Mouse (Mus musculus) urinary bladder, adult 18-20 months (tissue): ENCODE measurements at regions not wholly inside any gene's neighbourhood (a gene's known extent, or its start where the extent isn't known, plus 50 kb on each side); places are given as distances from the start of the nearest gene placed in this dataset.

ENCODE experiments used
- DNase-seq, 2 experiments: peaks; one replicate each; pipeline ENCODE4 v3.0.0; 2022; ENCODE audit warnings: low spot score in 2 of 2, mixed read lengths in 2 of 2

DNA sequence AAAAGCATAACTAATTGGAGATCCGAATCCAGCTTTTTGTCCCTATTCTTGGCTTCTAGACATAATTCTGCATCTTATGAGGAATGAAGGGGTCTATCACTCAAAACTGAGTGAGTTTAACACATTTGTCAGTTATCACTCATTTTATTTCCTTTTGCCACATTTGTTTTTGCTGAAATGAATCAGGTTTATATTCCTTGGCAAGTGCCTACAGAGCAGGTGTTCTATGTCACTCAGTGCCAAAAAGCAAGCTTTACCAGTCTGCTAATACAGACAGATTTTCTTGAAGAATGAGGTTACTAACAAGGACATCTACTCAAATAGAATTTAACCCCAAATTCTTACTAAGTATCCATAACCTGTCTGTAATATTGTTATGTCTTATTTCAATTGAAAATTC lies 751.4 kb downstream of the Hace1 start:
- no peak for DNase-seq

DNA sequence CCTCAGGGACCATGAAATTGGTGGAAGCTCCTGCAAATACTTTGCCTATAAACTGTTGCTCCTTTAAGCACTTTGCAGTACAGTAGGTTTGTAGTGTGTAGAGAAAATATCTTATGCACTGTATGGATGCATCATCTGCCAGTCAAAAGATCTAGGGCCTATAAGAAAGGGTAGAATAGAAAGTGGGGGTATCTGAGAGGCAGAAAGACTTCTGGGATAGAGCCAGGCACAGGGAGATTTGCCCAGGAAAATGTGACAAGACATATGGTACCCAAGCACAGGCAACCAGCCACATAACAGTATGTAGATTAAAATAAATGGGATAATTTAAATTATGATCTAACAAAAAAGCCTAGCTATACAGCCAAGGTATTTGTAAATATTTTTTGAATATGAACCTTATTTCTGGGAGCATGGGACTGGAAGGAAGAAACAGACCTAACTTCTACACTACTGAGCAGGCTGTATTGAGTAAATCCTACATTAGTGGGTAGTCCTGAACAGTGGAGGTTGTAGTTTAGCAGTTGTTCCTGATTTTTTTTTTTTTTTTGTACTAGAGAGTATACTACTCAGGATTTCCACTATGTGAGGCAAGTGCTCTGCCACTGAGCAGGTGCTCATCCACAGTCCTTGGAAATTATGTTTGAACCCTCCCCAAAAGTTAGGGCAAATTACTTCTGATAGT lies 754.1 kb downstream of the Hace1 start:
- DNase-seq = no peak

DNA sequence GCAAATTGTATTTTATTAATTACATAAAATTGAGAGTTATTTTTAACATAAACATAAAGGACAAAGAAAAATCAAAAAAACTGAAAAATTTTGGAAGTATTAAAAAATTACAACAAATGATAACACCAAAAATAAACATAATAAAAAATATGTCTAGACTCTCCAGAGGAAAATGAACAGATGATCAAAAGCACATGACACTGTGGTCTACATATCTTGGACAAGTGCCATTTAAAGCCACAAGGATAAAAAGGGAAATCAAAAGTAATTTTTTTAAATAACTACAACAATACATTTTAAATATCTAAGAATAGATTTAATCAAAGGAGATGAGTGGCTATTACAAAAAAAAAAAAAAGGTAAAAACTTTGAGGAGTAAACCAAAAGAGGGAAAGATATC lies 755.6 kb downstream of the Hace1 start:
- DNase-seq = no peak

DNA sequence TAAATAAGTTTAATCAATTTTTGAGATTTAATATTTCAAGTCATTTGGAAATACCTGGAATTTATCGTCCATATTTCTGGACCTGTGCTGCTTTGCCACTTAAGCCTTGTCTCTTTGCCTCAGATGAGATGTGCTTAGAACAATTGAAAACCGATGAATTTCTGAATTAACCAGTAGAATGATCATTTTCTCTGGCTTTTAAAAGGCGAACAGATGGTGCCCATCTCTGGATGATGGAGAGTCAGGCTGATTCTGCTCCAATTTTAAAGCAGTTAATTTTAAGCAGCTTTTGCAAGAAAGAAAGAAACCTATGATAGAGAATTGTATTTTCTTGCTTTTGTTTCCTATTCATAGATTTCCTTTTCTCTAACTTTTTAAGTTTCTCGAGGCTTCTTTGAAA lies 767.7 kb downstream of the Hace1 start:
- DNase-seq = no peak

DNA sequence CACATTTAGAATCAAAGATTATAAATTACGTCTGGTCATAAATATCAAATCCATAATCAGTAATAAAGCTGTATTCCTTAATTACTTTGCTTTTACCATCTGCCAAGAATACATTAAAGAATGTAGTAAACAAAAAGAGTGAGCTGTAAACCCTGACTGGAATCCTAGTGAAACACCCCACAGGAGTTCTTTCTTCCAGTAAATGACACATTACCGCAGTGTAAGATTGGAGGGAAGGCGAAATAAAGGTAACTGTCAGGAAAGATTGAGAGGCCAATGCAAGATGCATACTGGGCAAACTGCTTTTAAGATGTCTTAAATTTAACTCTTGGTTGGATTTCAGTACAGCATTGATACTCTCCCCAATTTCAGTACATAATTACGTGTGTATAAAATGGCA lies 772.0 kb downstream of the Hace1 start:
- DNase-seq = no peak

DNA sequence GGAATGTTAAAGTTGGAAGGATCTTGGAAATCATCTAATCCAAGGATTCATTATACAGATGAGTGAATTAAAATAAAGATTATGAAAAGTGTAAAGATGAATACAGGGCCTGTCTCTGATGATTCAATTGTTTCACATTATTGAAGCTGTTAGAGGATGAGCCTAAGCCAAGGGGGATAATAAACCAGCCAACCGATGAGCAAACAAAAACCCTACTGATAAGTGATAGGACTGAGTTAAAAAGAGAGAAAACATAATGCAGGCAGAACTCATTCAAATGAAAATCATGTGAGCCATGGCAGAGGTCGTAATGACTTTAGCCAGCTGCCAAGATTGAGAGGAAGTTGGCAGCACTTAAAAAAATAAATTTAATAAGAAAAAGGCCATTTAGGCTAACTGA lies 772.6 kb downstream of the Hace1 start:
- DNase-seq = no peak

DNA sequence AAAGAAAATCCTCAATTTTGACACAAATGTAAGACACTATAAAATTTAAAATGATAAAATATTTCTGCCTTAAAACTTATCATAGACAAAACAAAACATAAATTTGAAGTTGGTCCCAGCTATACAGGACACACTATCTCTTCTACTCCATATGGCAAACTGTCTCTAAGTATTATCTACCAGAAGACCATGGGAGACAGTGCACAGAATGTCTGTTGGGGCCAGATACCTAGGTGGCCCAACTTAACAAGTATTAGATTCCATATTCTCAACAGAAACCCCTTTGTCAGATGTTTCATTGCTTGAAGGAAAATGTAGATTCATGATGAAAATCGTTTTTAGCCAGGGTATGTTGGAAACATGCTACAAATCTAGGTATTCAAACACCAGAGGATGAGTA lies 779.1 kb downstream of the Hace1 start:
- no peak for DNase-seq

DNA sequence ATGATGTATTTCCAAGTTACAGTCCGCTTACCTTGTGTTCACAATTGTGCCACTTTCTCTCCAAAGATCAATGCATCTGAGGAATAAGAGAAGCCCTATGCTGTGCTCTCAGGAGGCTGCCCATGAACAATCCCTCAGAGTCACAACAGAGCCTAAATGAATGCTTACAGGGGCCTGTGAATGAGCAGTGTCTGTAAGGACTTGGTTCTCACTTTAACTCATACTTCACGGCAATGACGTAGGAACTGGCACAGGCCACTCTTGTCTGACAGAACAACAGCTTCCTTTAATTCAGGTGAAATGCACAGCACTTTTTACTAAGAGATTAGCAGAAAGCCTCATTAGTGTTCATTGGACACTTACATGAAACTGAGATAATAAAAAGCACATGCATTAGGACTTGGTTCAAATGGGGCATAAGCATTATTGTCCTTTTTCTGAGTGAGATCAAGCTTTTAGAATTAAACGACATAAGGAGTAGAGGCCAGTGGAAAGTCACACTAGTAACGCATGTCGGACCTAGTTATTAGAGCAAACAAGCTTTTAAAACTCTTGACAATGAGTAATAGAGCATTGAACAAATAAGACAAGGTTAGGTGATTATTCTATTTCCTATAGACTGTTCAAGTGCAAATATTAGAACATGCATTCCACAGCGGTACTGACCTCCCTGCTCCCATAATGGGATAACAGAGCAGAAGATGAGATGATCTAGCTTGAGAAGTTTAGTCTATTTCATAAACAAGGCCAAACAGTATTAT lies 796.3 kb downstream of the Hace1 start:
- DNase-seq = no peak

DNA sequence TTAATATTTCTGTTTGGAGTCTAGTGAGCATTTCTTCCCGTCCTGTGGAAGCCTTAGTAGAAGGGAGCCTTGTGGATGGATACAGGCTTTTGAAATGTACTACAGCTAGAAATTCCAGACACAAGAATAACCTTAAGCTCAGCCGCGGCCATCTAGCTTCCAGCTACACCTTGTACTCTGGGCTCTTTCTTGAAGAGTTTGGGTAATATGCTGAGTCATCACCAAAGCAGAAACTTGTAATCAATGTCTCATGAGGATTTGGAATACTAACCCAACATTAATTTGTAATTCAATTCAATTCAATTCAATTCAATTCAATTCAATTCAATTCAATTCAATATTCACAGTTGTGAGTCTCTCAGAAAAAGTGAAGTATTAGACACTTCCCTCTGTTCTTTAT lies 797.0 kb downstream of the Hace1 start:
- no peak for DNase-seq

DNA sequence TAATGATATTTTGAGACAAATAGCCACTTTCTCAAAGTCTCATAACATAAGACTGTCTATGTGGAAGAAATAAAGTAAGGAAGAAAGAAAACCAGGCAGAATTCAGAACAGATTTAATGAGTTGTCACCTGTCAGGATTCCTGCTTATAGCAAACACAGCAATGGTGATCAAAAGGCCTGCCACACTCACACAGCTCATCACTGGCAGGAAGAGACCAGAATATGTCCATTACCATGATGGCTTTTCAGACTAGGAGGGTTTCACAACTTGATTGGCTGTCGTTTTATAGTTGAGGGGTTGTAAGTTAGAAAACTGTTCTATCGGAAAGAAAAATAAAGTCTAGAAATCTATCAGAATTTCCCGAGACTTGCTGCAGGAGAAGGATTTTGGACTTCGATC lies 819.5 kb downstream of the Hace1 start:
- no peak for DNase-seq

DNA sequence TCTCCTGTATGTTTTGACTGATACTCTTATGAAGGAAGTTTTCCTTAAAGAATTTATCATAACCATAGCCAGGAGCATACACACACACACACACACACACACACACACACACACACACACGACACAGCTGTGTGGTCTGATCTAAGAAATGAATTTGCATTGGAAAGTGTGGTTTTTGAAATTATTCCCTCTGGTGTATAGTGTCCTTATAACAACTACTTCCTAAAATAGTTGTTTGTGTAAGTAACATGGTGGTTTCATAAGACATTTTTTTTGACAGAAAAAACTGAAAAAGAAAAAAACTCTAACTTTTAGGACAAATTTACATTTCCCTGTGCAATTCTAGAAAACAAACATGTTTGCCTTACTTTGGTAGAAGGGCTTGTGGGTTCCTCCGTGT lies 826.3 kb downstream of the Hace1 start:
- DNase-seq = no peak
